Mouse (Mus musculus): ENCODE data around the gene Sema3d.

Gene Sema3d

GRCm38 (mm10) chr5:12499791-12500504 lies 116.8 kb downstream of the Sema3d start:
- DNase-seq = no peak

GRCm38 (mm10) chr5:12512471-12512870 lies 129.3 kb downstream of the Sema3d start:
- DNase-seq = no peak

GRCm38 (mm10) chr5:12515283-12515682 lies 132.1 kb downstream of the Sema3d start:
- DNase-seq = no peak

- no peak for DNase-seq
These were observed 142.1 kb downstream of the Sema3d start for GRCm38 (mm10) chr5:12525235-12525767.

- no peak for DNase-seq
These were observed 145.4 kb downstream of the Sema3d start for GRCm38 (mm10) chr5:12528596-12528995.

- DNase-seq = no peak
These were observed 146.6 kb downstream of the Sema3d start for GRCm38 (mm10) chr5:12529771-12530170.

GRCm38 (mm10) chr5:12541268-12541667 lies 158.1 kb downstream of the Sema3d start:
- no peak for DNase-seq

- no peak for DNase-seq
These were observed 166.0 kb downstream of the Sema3d start for GRCm38 (mm10) chr5:12549046-12549669.

GRCm38 (mm10) chr5:12555401-12555800 lies 172.2 kb downstream of the Sema3d start:
- no peak for DNase-seq

- no peak for DNase-seq
These were observed 174.7 kb downstream of the Sema3d start for GRCm38 (mm10) chr5:12557889-12558288.

GRCm38 (mm10) chr5:12561740-12562139 lies 178.6 kb downstream of the Sema3d start:
- no peak for DNase-seq

GRCm38 (mm10) chr5:12562204-12562603 lies 179.0 kb downstream of the Sema3d start:
- DNase-seq = peak in 1 of 2 experiments; percentile 3

- no peak for DNase-seq
These were observed 179.9 kb downstream of the Sema3d start for GRCm38 (mm10) chr5:12563132-12563531.

GRCm38 (mm10) chr5:12564602-12565220 lies 181.5 kb downstream of the Sema3d start:
- no peak for DNase-seq

GRCm38 (mm10) chr5:12566568-12566967 lies 183.4 kb downstream of the Sema3d start:
- DNase-seq = no peak

- no peak for DNase-seq
These were observed 191.4 kb downstream of the Sema3d start for GRCm38 (mm10) chr5:12574551-12574950.

GRCm38 (mm10) chr5:12575262-12575661 lies 192.1 kb downstream of the Sema3d start:
- no peak for DNase-seq

GRCm38 (mm10) chr5:12579752-12580151 lies 196.6 kb downstream of the Sema3d start:
- no peak for DNase-seq

GRCm38 (mm10) chr5:12582540-12582939 lies 199.4 kb downstream of the Sema3d start:
- no peak for DNase-seq

GRCm38 (mm10) chr5:12583293-12583834 lies 200.2 kb downstream of the Sema3d start:
- no peak for DNase-seq

- DNase-seq = no peak
These were observed 201.7 kb downstream of the Sema3d start for GRCm38 (mm10) chr5:12584886-12585285.

GRCm38 (mm10) chr5:12634227-12634980 lies 251.2 kb downstream of the Sema3d start:
- DNase-seq = no peak
